Mouse (Mus musculus): ENCODE data around the gene Kcmf1.
"Not testable (repeated sequence)": the region's sequence is repeated elsewhere in the genome, so short reads cannot be mapped to it uniquely, and the experiment has no call there.

- not testable (repeated sequence) for TF ChIP-seq CTCF (IDR thresholded peaks at IDR 0.05; ENCODE audit: low read depth); EP300 (optimal IDR thresholded peaks at IDR 0.05)
Measured at GRCm38 (mm10) chr6:72862686-72863085, 37.1 kb downstream of the Kcmf1 start.

All from stomach, postnatal 0 days (tissue).